Comparison of ENCODE assay signal across 9 mouse cellular contexts in genomic region chr5:139178895-139179631, GRCm38 (mm10). TPM values are rescaled to one million over a fixed set of nuclear protein-coding genes. Genes with fewer than 3 reads are reported as not detected.
DNase-seq lines count a peak whose midpoint lies in the region; ATAC-seq and TF ChIP-seq lines count a peak whose summit lies in the region.
"Had no signal": no experiment of that assay in that cellular context is flagged by ENCODE, and none has a peak within 500 bp of the region (broad histone marks: within the 10 kb centered on the region; RNA-seq: fewer than 3 reads in every experiment).

No protein-coding gene starts in this region.

- H3K4me2 ChIP-seq in forebrain, postnatal 0 days (ENCODE audit: low read depth): no peak overlapping the region
- H3K4me2 ChIP-seq in lung, embryonic 15.5 days: no peak overlapping the region
- H3K4me2 ChIP-seq: heart, embryonic 15.5 days had no signal

- H3K27ac ChIP-seq in MEL (ENCODE audit: control insufficient read depth, low read depth, low read length): no peak overlapping the region
- H3K27ac ChIP-seq in cerebellum, adult 2 months (ENCODE audit: insufficient read depth, low read length): no peak overlapping the region
- no peak overlapping the region for H3K27ac ChIP-seq in forebrain, postnatal 0 days (ENCODE audit: low read depth, low read length)
- H3K27ac ChIP-seq in hindbrain, embryonic 10.5 days: no peak overlapping the region
- no peak overlapping the region for H3K27ac ChIP-seq in lung, embryonic 15.5 days
- H3K27ac ChIP-seq: heart, embryonic 15.5 days had no signal

- no peaks in the 10 kb centered on the region; a peak in 1 of 4 replicates for H3K36me3 ChIP-seq in MEL (ENCODE audit: control insufficient read depth in 1 of 2, insufficient read depth in 2 of 2, low read length in 2 of 2)
- peaks cover 54% of the 10 kb centered on the region for H3K36me3 ChIP-seq in forebrain, postnatal 0 days (ENCODE audit: insufficient read depth)
- H3K36me3 ChIP-seq in hindbrain, embryonic 10.5 days: peaks cover 99% of the 10 kb centered on the region
- H3K36me3 ChIP-seq in lung, embryonic 15.5 days: peaks cover 35% of the 10 kb centered on the region

- no peak for TF ChIP-seq EP300 in MEL (IDR thresholded peaks at IDR 0.05; ENCODE audit: low read depth in 1 of 2, low read length in 2 of 2)

- no peaks in the 10 kb centered on the region for H3K79me2 ChIP-seq in MEL (ENCODE audit: control insufficient read depth, insufficient read depth, low read length, poor library complexity)

- peak; percentile 90 to 96 (median 91) for TF ChIP-seq CTCF in MEL (IDR thresholded peaks at IDR 0.05 in 2 of 3, conservative IDR thresholded peaks at IDR 0.05 in 1 of 3; ENCODE audit: control insufficient read depth in 1 of 3, insufficient read depth in 1 of 3, low read depth in 2 of 3, low read length in 3 of 3, poor library complexity in 1 of 3, severe bottlenecking in 1 of 3)
- TF ChIP-seq CTCF in cerebellum, adult 2 months (IDR thresholded peaks at IDR 0.05; ENCODE audit: borderline replicate concordance, insufficient read depth, low read depth, low read length): peak; percentile 100
- peak; percentile 98 for TF ChIP-seq CTCF in forebrain, postnatal 0 days (IDR thresholded peaks at IDR 0.05; ENCODE audit: low read depth)

- peak; percentile 79 for TF ChIP-seq RAD21 in MEL (IDR thresholded peaks at IDR 0.05; ENCODE audit: low read depth, low read length)

- peak; percentile 76 for DNase-seq in MEL (ENCODE audit: low read depth, low spot score)
- DNase-seq in cerebellum, adult 2 months: peak; percentile 75 to 85
- peak; percentile 89 for DNase-seq in forebrain, postnatal 0 days
- peak; percentile 69 for DNase-seq in hindbrain, embryonic 10.5 days (ENCODE audit: low spot score)
- peak; percentile 54 for DNase-seq in layer of hippocampus, adult 9-10 months (ENCODE audit: low spot score)
- peak; percentile 60 for DNase-seq in ovary, postnatal 10 days (ENCODE audit: low spot score)
- peak; percentile 88 for DNase-seq in thymus, postnatal 14 days

- no peak overlapping the region for H3K9ac ChIP-seq in MEL (ENCODE audit: control insufficient read depth, low read depth, low read length, poor library complexity, severe bottlenecking)
- no peak overlapping the region for H3K9ac ChIP-seq in forebrain, postnatal 0 days
- no peak overlapping the region for H3K9ac ChIP-seq in lung, embryonic 15.5 days
- H3K9ac ChIP-seq: heart, embryonic 15.5 days had no signal

- WGBS in cerebellum, adult 2 months: 26% methylated on average over 11 of the region's 11 CpGs
- WGBS in forebrain, postnatal 0 days: 27% methylated on average over 11 of the region's 11 CpGs
- WGBS in hindbrain, embryonic 10.5 days: 35% methylated on average over 11 of the region's 11 CpGs
- WGBS in lung, embryonic 15.5 days: 24% methylated on average over 11 of the region's 11 CpGs

- no peaks in the 10 kb centered on the region for H3K27me3 ChIP-seq in MEL (ENCODE audit: control insufficient read depth in 1 of 2, insufficient read depth in 2 of 2, low read length in 2 of 2)
- H3K27me3 ChIP-seq in cerebellum, adult 2 months (ENCODE audit: control insufficient read depth, insufficient read depth, low read length): no peaks in the 10 kb centered on the region
- H3K27me3 ChIP-seq in forebrain, postnatal 0 days (ENCODE audit: insufficient read depth, low read length): no peaks in the 10 kb centered on the region
- no peaks in the 10 kb centered on the region for H3K27me3 ChIP-seq in hindbrain, embryonic 10.5 days (ENCODE audit: insufficient read depth, poor library complexity, severe bottlenecking)
- H3K27me3 ChIP-seq in lung, embryonic 15.5 days: no peaks in the 10 kb centered on the region
- H3K27me3 ChIP-seq: heart, embryonic 15.5 days had no signal

- no peak overlapping the region for H3K4me3 ChIP-seq in MEL (ENCODE audit: control insufficient read depth in 1 of 2, insufficient read depth in 1 of 2, low read depth in 2 of 2, low read length in 2 of 2)
- H3K4me3 ChIP-seq in cerebellum, adult 2 months (replicated peaks; ENCODE audit: insufficient read depth, low read depth, low read length): no peak overlapping the region
- H3K4me3 ChIP-seq in forebrain, postnatal 0 days (ENCODE audit: low read depth, low read length): no peak overlapping the region
- no peak overlapping the region for H3K4me3 ChIP-seq in hindbrain, embryonic 10.5 days
- no peak overlapping the region for H3K4me3 ChIP-seq in lung, embryonic 15.5 days
- H3K4me3 ChIP-seq: heart, embryonic 15.5 days had no signal

- no peaks in the 10 kb centered on the region for H3K9me3 ChIP-seq in MEL (replicated peaks; ENCODE audit: insufficient read depth, low read length)
- H3K9me3 ChIP-seq in forebrain, postnatal 0 days (ENCODE audit: low read length): no peaks in the 10 kb centered on the region
- H3K9me3 ChIP-seq in hindbrain, embryonic 10.5 days: no peaks in the 10 kb centered on the region
- H3K9me3 ChIP-seq in lung, embryonic 15.5 days: no peaks in the 10 kb centered on the region
- H3K9me3 ChIP-seq: heart, embryonic 15.5 days had no signal

- no peak for TF ChIP-seq POLR2A in MEL (IDR thresholded peaks at IDR 0.05; ENCODE audit: control insufficient read depth in 1 of 2, insufficient read depth in 1 of 2, low read depth in 1 of 2, low read length in 2 of 2, poor library complexity in 1 of 2)
- no peak for TF ChIP-seq POLR2A in cerebellum, adult 2 months (IDR thresholded peaks at IDR 0.05; ENCODE audit: borderline replicate concordance, insufficient read depth, low read length)

- no peaks in the 10 kb centered on the region for H3K4me1 ChIP-seq in MEL (ENCODE audit: control insufficient read depth in 1 of 2, insufficient read depth in 2 of 2, low read length in 2 of 2)
- H3K4me1 ChIP-seq in cerebellum, adult 2 months (ENCODE audit: control insufficient read depth, insufficient read depth, low read length): peaks cover 7% of the 10 kb centered on the region; the same call in 1 of the 2 replicates
- H3K4me1 ChIP-seq in forebrain, postnatal 0 days (ENCODE audit: insufficient read depth): no peaks in the 10 kb centered on the region
- H3K4me1 ChIP-seq in hindbrain, embryonic 10.5 days (replicated peaks): no peaks in the 10 kb centered on the region
- peaks cover 5% of the 10 kb centered on the region; the same call in 1 of the 2 replicates for H3K4me1 ChIP-seq in lung, embryonic 15.5 days

- peak; percentile 90 for ATAC-seq in forebrain, postnatal 0 days
- ATAC-seq in lung, embryonic 15.5 days (ENCODE audit: borderline replicate concordance, extremely low read depth, low FRiP score, low TSS enrichment): peak; percentile 70; the same call in 1 of the 2 replicates

TF ChIP-seq in MEL, 35 proteins besides CTCF, POLR2A, EP300 and RAD21:
- 0 out of 2 replicates have a peak, but pooled peaks have one; percentile 29 for TF ChIP-seq BHLHE40 (IDR thresholded peaks at IDR 0.05; ENCODE audit: borderline replicate concordance, low read depth, low read length)
- TF ChIP-seq ZC3H11A (IDR thresholded peaks at IDR 0.05; ENCODE audit: low read depth, low read length): peak; percentile 76
- TF ChIP-seq SMC3 (IDR thresholded peaks at IDR 0.05; ENCODE audit: low read depth, low read length): peak; percentile 75
- TF ChIP-seq TBP (IDR thresholded peaks at IDR 0.05; ENCODE audit: low read depth, low read length): no peak
TF ChIP-seq in MEL: peak in this region for 3.

RNA-seq across cellular contexts. Expression of gene Sun1, which starts 21.4 kb away (rescaled TPM):
- 71.1 and 71.3 TPM in 2 replicates for total RNA-seq in MEL (2012; rRNA removed)
- 10 to 100 TPM in 1 of 2 experiments, not detected in 1; 79.0 TPM for polyA plus RNA-seq in MEL (2012; ENCODE audit: insufficient read depth in 1 of 2, insufficient read length in 2 of 2, low read depth in 1 of 2, low replicate concordance in 2 of 2, missing spikeins in 1 of 2)
- 65.3 and 70.8 TPM in 2 replicates for polyA plus RNA-seq in cerebellum, adult 2 months (2012; rRNA removed)
- total RNA-seq in forebrain, postnatal 0 days (2014; rRNA removed): 72.6 and 84.8 TPM in 2 replicates
- polyA plus RNA-seq in forebrain, postnatal 0 days (2015; fragmentation: Nextera tagmentation; extraction: Ambion mirVana): 22.7 and 34.5 TPM in 2 replicates
- 44.1 and 50.2 TPM in 2 replicates for polyA plus RNA-seq in hindbrain, embryonic 10.5 days (2016; fragmentation: Nextera tagmentation; extraction: Ambion mirVana)
- polyA plus RNA-seq in lung, embryonic 15.5 days (2015; fragmentation: Nextera tagmentation; extraction: Ambion mirVana): 48.7 and 52.7 TPM in 2 replicates

RNA-seq across cellular contexts. Expression of gene Dnaaf5, which starts 29.0 kb away (rescaled TPM):
- total RNA-seq in MEL (2012; rRNA removed): 17.0 and 20.1 TPM in 2 replicates
- polyA plus RNA-seq in MEL (2012; ENCODE audit: insufficient read depth in 1 of 2, insufficient read length in 2 of 2, low read depth in 1 of 2, low replicate concordance in 2 of 2, missing spikeins in 1 of 2): 10 to 100 TPM in 1 of 2 experiments, not detected in 1; 35.4 TPM
- 7.0 and 7.9 TPM in 2 replicates for polyA plus RNA-seq in cerebellum, adult 2 months (2012; rRNA removed)
- 9.4 and 12.5 TPM in 2 replicates for total RNA-seq in forebrain, postnatal 0 days (2014; rRNA removed)
- polyA plus RNA-seq in forebrain, postnatal 0 days (2015; fragmentation: Nextera tagmentation; extraction: Ambion mirVana): 2.0 and 2.6 TPM in 2 replicates
- 8.7 and 10.3 TPM in 2 replicates for polyA plus RNA-seq in hindbrain, embryonic 10.5 days (2016; fragmentation: Nextera tagmentation; extraction: Ambion mirVana)
- polyA plus RNA-seq in lung, embryonic 15.5 days (2015; fragmentation: Nextera tagmentation; extraction: Ambion mirVana): 6.4 and 6.6 TPM in 2 replicates

RNA-seq across cellular contexts. Expression of gene Prkar1b, which starts 29.3 kb away (rescaled TPM):
- not detected in 2 replicates for total RNA-seq in MEL (2012; rRNA removed)
- not detected for polyA plus RNA-seq in MEL (2012; ENCODE audit: insufficient read depth in 1 of 2, insufficient read length in 2 of 2, low read depth in 1 of 2, low replicate concordance in 2 of 2, missing spikeins in 1 of 2)
- 507 and 509 TPM in 2 replicates for polyA plus RNA-seq in cerebellum, adult 2 months (2012; rRNA removed)
- total RNA-seq in forebrain, postnatal 0 days (2014; rRNA removed): 253 and 303 TPM in 2 replicates
- polyA plus RNA-seq in forebrain, postnatal 0 days (2015; fragmentation: Nextera tagmentation; extraction: Ambion mirVana): 361 and 392 TPM in 2 replicates
- polyA plus RNA-seq in hindbrain, embryonic 10.5 days (2016; fragmentation: Nextera tagmentation; extraction: Ambion mirVana): 11.7 and 28.8 TPM in 2 replicates
- 16.0 and 16.9 TPM in 2 replicates for polyA plus RNA-seq in lung, embryonic 15.5 days (2015; fragmentation: Nextera tagmentation; extraction: Ambion mirVana)

Comparison
In these comparisons a context has a peak if more than half of its experiments do, and no peak if none do; other contexts are left out.
1. RNA of gene Prkar1b, which starts 29.3 kb away (polyA plus RNA-seq): 507 to 509 TPM in cerebellum, adult 2 months, 361 to 392 TPM in forebrain, postnatal 0 days, 11.7 to 28.8 TPM in hindbrain, embryonic 10.5 days and 16.0 to 16.9 TPM in lung, embryonic 15.5 days; not detected in MEL; every median in the first group is over 10 times any median in the second.
2. Peak in every context shown above with its lines, with median percentiles within 50 percentile points of each other: DNase-seq and CTCF ChIP-seq.